Mouse (Mus musculus): ENCODE results near the gene Ablim1. TPM values are rescaled to one million over a fixed set of nuclear protein-coding genes. Genes with fewer than 3 reads are reported as not detected.

The Ablim1 gene
- polyA plus RNA-seq, 1 experiment from 2014 or later, result 62.0 TPM

GRCm38 (mm10) chr19:57193382-57193781 lies 121.3 kb downstream of the Ablim1 start:
- WGBS, result 85% methylated on average over 12 of the region's 12 CpGs
- no peak for TF ChIP-seq CTCF (IDR thresholded peaks at IDR 0.05; ENCODE audit: low read depth)
- TF ChIP-seq EP300 (optimal IDR thresholded peaks at IDR 0.05), result no peak

GRCm38 (mm10) chr19:57191109-57191508 lies 123.6 kb downstream of the Ablim1 start:
- Histone ChIP-seq H3K27me3 (ENCODE audit: control insufficient read depth, insufficient read depth, low read length) (no peaks in the 10 kb centered on the region), H3K36me3 (ENCODE audit: control insufficient read depth, insufficient read depth, low read length) (no peaks in the 10 kb centered on the region), H3K9ac (ENCODE audit: low read length) (no peak overlapping the region), H3K4me2 (replicated peaks; ENCODE audit: low read depth) (no peak overlapping the region), H3K4me3 (ENCODE audit: low read depth, low read length) (no peak overlapping the region), H3K9me3 (ENCODE audit: control insufficient read depth, low read length) (no peaks in the 10 kb centered on the region), H3K4me1 (replicated peaks; ENCODE audit: control insufficient read depth, insufficient read depth) (0 out of 2 replicates have a peak, but pooled peaks cover 3% of the 10 kb centered on the region), H3K27ac (replicated peaks) (no peak overlapping the region)
- ATAC-seq (ENCODE audit: low FRiP score, low TSS enrichment) (no peak), DNase-seq (ENCODE audit: low spot score) (no peak)
- TF ChIP-seq EP300 (optimal IDR thresholded peaks at IDR 0.05) (no peak), CTCF (IDR thresholded peaks at IDR 0.05; ENCODE audit: low read depth) (no peak)
- 86% methylated on average over 1 of the region's 1 CpGs for WGBS

More at GRCm38 (mm10) chr19:57193382-57193781, 121.3 kb downstream of the Ablim1 start:
- Histone ChIP-seq H3K4me3 (ENCODE audit: low read depth, low read length) (no peak overlapping the region), H3K27ac (replicated peaks) (no peak overlapping the region), H3K9ac (ENCODE audit: low read length) (no peak overlapping the region), H3K4me2 (replicated peaks; ENCODE audit: low read depth) (no peak overlapping the region), H3K27me3 (ENCODE audit: control insufficient read depth, insufficient read depth, low read length) (no peaks in the 10 kb centered on the region), H3K4me1 (replicated peaks; ENCODE audit: control insufficient read depth, insufficient read depth) (0 out of 2 replicates have a peak, but pooled peaks cover 5% of the 10 kb centered on the region), H3K36me3 (ENCODE audit: control insufficient read depth, insufficient read depth, low read length) (no peaks in the 10 kb centered on the region), H3K9me3 (ENCODE audit: control insufficient read depth, low read length) (no peaks in the 10 kb centered on the region)
- no peak for ATAC-seq (ENCODE audit: low FRiP score, low TSS enrichment)
- DNase-seq (ENCODE audit: low spot score), result no peak

GRCm38 (mm10) chr19:57189427-57189826 lies 125.3 kb downstream of the Ablim1 start:
- H3K9ac ChIP-seq (ENCODE audit: low read length), result no peak overlapping the region
- H3K4me2 ChIP-seq (replicated peaks; ENCODE audit: low read depth), result no peak overlapping the region
- no peak for ATAC-seq (ENCODE audit: low FRiP score, low TSS enrichment)
- no peak for DNase-seq (ENCODE audit: low spot score)
- TF ChIP-seq CTCF (IDR thresholded peaks at IDR 0.05; ENCODE audit: low read depth) (no peak), EP300 (optimal IDR thresholded peaks at IDR 0.05) (no peak)
- no peaks in the 10 kb centered on the region for H3K36me3 ChIP-seq (ENCODE audit: control insufficient read depth, insufficient read depth, low read length)
- WGBS, result 58% methylated on average over 5 of the region's 5 CpGs
- no peak overlapping the region for H3K4me3 ChIP-seq (ENCODE audit: low read depth, low read length)
- H3K27me3 ChIP-seq (ENCODE audit: control insufficient read depth, insufficient read depth, low read length), result no peaks in the 10 kb centered on the region
- no peaks in the 10 kb centered on the region for H3K9me3 ChIP-seq (ENCODE audit: control insufficient read depth, low read length)
- 0 out of 2 replicates have a peak, but pooled peaks cover 3% of the 10 kb centered on the region for H3K4me1 ChIP-seq (replicated peaks; ENCODE audit: control insufficient read depth, insufficient read depth)
- H3K27ac ChIP-seq (replicated peaks), result peak overlapping the region; percentile 30

GRCm38 (mm10) chr19:57188553-57188952 lies 126.2 kb downstream of the Ablim1 start:
- Histone ChIP-seq H3K36me3 (ENCODE audit: control insufficient read depth, insufficient read depth, low read length) (no peaks in the 10 kb centered on the region), H3K4me2 (replicated peaks; ENCODE audit: low read depth) (no peak overlapping the region), H3K27me3 (ENCODE audit: control insufficient read depth, insufficient read depth, low read length) (no peaks in the 10 kb centered on the region), H3K4me1 (replicated peaks; ENCODE audit: control insufficient read depth, insufficient read depth) (0 out of 2 replicates have a peak, but pooled peaks cover 3% of the 10 kb centered on the region), H3K27ac (replicated peaks) (peak overlapping the region; percentile 30; the same call in 1 of the 2 replicates), H3K9ac (ENCODE audit: low read length) (no peak overlapping the region), H3K9me3 (ENCODE audit: control insufficient read depth, low read length) (no peaks in the 10 kb centered on the region), H3K4me3 (ENCODE audit: low read depth, low read length) (no peak overlapping the region)
- ATAC-seq (ENCODE audit: low FRiP score, low TSS enrichment) (no peak), DNase-seq (ENCODE audit: low spot score) (no peak)
- WGBS, result 67% methylated on average over 4 of the region's 4 CpGs
- TF ChIP-seq EP300 (optimal IDR thresholded peaks at IDR 0.05) (no peak), CTCF (IDR thresholded peaks at IDR 0.05; ENCODE audit: low read depth) (no peak)

- Histone ChIP-seq H3K9me3 (ENCODE audit: control insufficient read depth, low read length) (no peaks in the 10 kb centered on the region), H3K9ac (ENCODE audit: low read length) (no peak overlapping the region), H3K4me2 (replicated peaks; ENCODE audit: low read depth) (no peak overlapping the region), H3K36me3 (ENCODE audit: control insufficient read depth, insufficient read depth, low read length) (no peaks in the 10 kb centered on the region), H3K27me3 (ENCODE audit: control insufficient read depth, insufficient read depth, low read length) (no peaks in the 10 kb centered on the region), H3K4me3 (ENCODE audit: low read depth, low read length) (no peak overlapping the region), H3K4me1 (replicated peaks; ENCODE audit: control insufficient read depth, insufficient read depth) (peaks cover 7% of the 10 kb centered on the region; the same call in 1 of the 2 replicates), H3K27ac (replicated peaks) (no peak overlapping the region)
- DNase-seq (ENCODE audit: low spot score), result no peak
- TF ChIP-seq EP300 (optimal IDR thresholded peaks at IDR 0.05), result no peak
- TF ChIP-seq CTCF (IDR thresholded peaks at IDR 0.05; ENCODE audit: low read depth), result no peak
- WGBS, result 75% methylated on average over 3 of the region's 3 CpGs
- no peak for ATAC-seq (ENCODE audit: low FRiP score, low TSS enrichment)
Measured at GRCm38 (mm10) chr19:57185021-57185420, 129.7 kb downstream of the Ablim1 start.

- Histone ChIP-seq H3K9ac (ENCODE audit: low read length) (no peak overlapping the region), H3K4me1 (replicated peaks; ENCODE audit: control insufficient read depth, insufficient read depth) (peaks cover 4% of the 10 kb centered on the region; the same call in 1 of the 2 replicates), H3K4me3 (ENCODE audit: low read depth, low read length) (no peak overlapping the region), H3K36me3 (ENCODE audit: control insufficient read depth, insufficient read depth, low read length) (no peaks in the 10 kb centered on the region), H3K27me3 (ENCODE audit: control insufficient read depth, insufficient read depth, low read length) (no peaks in the 10 kb centered on the region), H3K9me3 (ENCODE audit: control insufficient read depth, low read length) (no peaks in the 10 kb centered on the region), H3K4me2 (replicated peaks; ENCODE audit: low read depth) (no peak overlapping the region), H3K27ac (replicated peaks) (peak overlapping the region; percentile 81)
- ATAC-seq (ENCODE audit: low FRiP score, low TSS enrichment) (no peak), DNase-seq (ENCODE audit: low spot score) (no peak)
- WGBS, result 63% methylated on average over 13 of the region's 13 CpGs
- TF ChIP-seq CTCF (IDR thresholded peaks at IDR 0.05; ENCODE audit: low read depth) (no peak), EP300 (optimal IDR thresholded peaks at IDR 0.05) (no peak)
Measured at GRCm38 (mm10) chr19:57182938-57183720, 131.6 kb downstream of the Ablim1 start.

Measured in stomach, postnatal 0 days (tissue).